Mouse (Mus musculus): ENCODE results near the gene Adam1a.

The Adam1a gene

DNA sequence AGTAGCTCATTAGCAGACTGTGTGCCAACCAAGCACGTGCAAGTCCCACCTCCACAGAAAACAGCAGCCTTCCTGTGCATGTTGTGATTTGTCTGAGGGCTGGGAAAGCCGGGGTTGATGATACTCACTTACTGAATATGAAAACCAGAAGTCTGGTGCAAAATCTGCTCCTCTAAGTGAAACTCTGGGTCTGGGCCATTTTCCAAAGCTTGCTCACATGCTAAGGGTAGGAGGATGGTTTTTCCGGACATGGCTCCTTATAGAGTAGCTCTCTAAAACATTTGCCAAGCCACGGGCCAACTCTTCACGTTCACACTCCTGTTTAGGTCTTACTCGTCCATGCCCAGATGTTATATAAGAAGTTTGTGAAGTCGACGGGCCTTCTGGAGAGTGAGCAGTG is 52.0 kb downstream of the Adam1a start:
- peak; percentile 89 for ATAC-seq (ENCODE audit: low TSS enrichment)

DNA sequence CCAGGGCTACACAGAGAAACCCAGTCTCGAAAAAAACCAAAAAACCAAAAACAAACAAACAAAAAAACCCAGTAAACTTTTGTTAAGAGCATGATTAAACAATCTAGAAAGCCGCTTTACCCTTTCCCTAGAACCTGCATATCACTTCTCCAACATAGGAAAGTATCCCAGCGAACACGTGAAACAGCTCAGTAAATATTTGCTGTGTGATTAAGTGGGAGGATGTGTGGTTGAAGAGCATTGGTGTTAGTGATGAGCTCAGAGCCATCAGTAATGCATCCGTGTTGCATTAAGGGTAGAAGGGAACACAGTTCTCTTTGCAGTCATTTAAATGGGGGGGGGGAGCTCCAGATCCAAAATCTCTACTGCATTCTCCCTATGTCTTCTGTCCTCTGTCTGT is 60.5 kb downstream of the Adam1a start:
- no peak for ATAC-seq (ENCODE audit: low TSS enrichment)

DNA sequence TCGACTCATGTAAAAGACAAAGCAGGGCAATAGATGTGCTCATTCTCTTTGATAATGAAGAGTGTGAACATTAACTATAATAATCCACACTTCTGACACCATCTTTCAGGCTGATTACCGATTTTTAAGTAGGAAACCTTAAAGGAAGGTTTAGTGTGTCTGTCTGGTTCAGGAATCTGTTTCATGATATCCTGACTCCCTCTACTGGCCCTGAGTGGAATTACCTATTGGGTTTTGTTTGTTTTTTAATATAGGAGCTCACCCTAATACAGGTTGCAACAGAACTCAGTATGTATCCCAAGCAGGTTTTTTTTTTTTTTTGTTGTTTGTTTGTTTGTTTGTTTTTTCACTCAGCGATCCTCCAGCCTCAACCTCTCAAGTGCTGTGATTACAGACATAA is 67.6 kb downstream of the Adam1a start:
- peak; percentile 52; the same call in 1 of the 2 replicates for ATAC-seq (ENCODE audit: low TSS enrichment)

DNA sequence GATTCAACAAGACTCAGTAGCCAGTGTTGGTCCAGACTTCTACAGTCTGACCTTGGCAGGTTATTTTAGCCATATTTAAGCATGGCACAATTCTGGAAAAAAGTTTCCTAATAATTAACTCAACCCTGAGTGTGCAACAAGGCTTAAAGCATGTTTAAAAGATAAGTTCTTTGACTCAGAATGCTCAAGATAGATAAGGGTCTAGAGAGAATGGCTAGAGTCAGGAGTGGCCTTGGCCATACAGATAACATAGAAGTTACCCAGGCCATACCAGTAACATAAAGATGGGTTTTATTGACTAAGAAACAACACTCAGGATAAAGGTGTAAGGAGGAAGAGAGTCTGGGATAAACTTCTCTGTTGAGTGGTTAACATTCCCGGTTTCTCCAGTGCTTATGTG is 69.2 kb downstream of the Adam1a start:
- no peak for ATAC-seq (ENCODE audit: low TSS enrichment)

DNA sequence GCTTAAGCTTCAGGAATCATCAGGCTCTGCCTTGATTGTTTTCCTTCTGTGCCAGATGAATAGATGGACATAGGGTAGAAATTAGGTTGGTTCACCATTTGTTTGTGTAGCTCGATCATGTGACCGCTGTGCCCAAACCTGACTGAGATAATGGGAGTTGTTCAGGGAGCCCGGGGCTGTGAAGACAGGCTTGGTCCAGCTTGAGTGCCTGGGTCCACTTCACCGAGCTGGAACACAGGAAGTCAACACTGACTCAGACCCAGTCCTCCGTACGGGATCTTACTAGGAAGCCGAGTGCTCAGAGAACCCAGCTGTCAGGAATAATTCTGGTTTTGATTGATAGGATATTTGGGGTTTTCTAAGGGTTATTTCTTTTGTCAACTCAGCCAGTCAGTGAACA is 70.7 kb downstream of the Adam1a start:
- ATAC-seq (ENCODE audit: low TSS enrichment): no peak

DNA sequence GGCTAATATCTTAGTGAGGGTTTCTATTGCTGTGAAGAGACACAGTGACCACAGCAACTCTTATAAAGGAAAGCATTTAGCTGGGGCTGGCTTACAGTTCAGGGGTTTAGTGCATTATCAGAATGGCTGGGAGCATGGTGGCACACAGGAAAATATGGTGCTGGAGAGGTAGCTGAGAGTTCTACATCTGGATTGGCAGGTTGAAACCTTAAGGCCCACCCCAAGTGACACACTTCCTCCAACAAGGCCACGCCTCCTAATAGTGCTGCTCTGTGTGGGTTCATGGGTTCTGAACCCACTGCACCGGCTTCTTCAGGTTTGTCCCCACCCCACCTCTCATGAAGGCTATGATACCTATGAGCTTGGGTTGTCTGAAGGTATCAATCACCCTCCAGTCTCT is 72.9 kb downstream of the Adam1a start:
- ATAC-seq (ENCODE audit: low TSS enrichment): no peak

DNA sequence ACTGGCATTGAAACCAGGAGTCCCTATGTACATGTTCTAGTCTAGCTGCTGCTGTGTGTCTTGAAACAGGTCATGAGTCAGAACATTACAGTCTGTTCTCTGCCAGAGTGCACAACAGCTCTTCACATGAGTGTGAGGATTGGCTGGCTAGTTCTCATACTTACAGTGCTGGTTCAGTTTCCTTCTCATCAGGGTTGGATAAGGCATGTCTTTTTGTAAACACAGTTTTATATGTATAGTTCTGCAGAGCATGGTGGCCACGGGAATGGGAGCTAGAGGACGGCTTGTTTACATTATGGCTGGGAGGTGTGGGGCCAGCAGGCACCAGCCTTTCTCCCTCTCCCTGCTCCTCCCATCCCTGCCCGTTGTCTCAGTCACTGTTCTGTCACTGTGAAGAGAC is 75.7 kb downstream of the Adam1a start:
- no peak for ATAC-seq (ENCODE audit: low TSS enrichment)

Measured in frontal cortex, adult (tissue).